Mouse (Mus musculus) embryonic fibroblast, embryonic 13.5 days (primary cell): ENCODE measurements at regions not wholly inside any gene's neighbourhood (a gene's known extent, or its start where the extent isn't known, plus 50 kb on each side); places are given as distances from the start of the nearest gene placed in this dataset.

Experiments used
- CTCF ChIP-seq: IDR thresholded peaks from 2 replicates; pipeline ENCODE4 v1.5.1; 2011; ENCODE audit warnings: mild to moderate bottlenecking, control low read depth, low read length, moderate library complexity, borderline replicate concordance; ENCODE audit not compliant: insufficient read depth
- POLR2A ChIP-seq: IDR thresholded peaks from 2 replicates; pipeline ENCODE4 v1.6.1; 2011; ENCODE audit warnings: low read depth, mild to moderate bottlenecking, control low read depth, low read length, moderate library complexity

DNA sequence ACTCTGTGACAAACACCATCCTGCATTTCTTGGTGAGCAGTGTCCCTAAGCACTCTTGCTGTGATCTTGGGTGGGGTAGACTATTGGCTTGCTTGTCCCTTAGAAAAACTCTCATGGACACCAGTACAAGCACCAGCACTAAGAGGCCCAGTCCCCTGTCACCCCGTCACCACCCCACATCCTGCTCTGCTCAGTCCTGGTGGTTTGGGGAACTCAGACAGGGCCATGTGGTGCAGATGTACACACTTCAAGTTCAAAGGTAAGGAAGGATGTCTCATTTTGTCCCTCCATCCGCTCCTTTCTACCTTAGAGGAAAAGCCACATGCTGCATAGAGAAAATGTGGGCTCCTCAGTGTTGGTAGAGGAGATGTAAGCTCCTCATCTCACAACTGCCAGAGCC, 426.1 kb upstream of the Zmiz1 start:
- TF ChIP-seq POLR2A, result no peak
- no peak for TF ChIP-seq CTCF
